Mouse (Mus musculus) liver, embryonic 14.5 days (tissue): ENCODE results near the gene Tmtc1. TPM values are rescaled to one million over a fixed set of nuclear protein-coding genes. Genes with fewer than 3 reads are reported as not detected.

Source experiments
- ATAC-seq: fragments of 200-750 bp; cut with Nextera tagmentation; 2 replicates; pipeline ENCODE4 v1.8.0; 2017; ENCODE audit warnings: moderate number of reproducible peaks, mild to moderate bottlenecking, moderate library complexity; ENCODE audit not compliant: insufficient read depth
- DNase-seq, 3 experiments: peaks; one replicate each; pipeline ENCODE4 v3.0.0-alpha.2; 2012 to 2013; ENCODE audit warnings: low read depth in 3 of 3, low spot score in 3 of 3
- H3K27ac ChIP-seq: fragments of 300-500 bp; sonication (generic); 2 replicates; pipeline ENCODE4 v1.5.1; 2014; ENCODE audit warnings: moderate library complexity, mild to moderate bottlenecking, control low read depth, inconsistent platforms
- H3K27me3 ChIP-seq: fragments of 300-500 bp; sonication (generic); 2 replicates; pipeline ENCODE4 v1.6.1; 2014; ENCODE audit warnings: mild to moderate bottlenecking, low read length, moderate library complexity; ENCODE audit not compliant: control insufficient read depth, insufficient read depth
- H3K36me3 ChIP-seq: fragments of 300-500 bp; sonication (generic); replicated peaks from 2 replicates; pipeline ENCODE4 v1.6.1; 2014; ENCODE audit warnings: low read depth; ENCODE audit not compliant: control insufficient read depth, insufficient read depth
- H3K4me1 ChIP-seq, 2 experiments: fragments of 200-500 bp in 1 of 2; fragments of 300-500 bp in 1 of 2; sonication (generic) in 1 of 2; replicated peaks; 2 replicates each; pipeline ENCODE4 v1.6.1; 2012 to 2014; ENCODE audit warnings: antibody characterized with exemption in 1 of 2, inconsistent platforms in 1 of 2, low read length in 1 of 2; ENCODE audit not compliant: control insufficient read depth in 2 of 2, insufficient read depth in 2 of 2
- H3K4me2 ChIP-seq: fragments of 300-500 bp; sonication (generic); 2 replicates; pipeline ENCODE4 v1.6.1; 2014; ENCODE audit warnings: low read depth, mild to moderate bottlenecking, control low read depth, moderate library complexity
- H3K4me3 ChIP-seq, 2 experiments: fragments of 200-500 bp in 1 of 2; fragments of 300-500 bp in 1 of 2; sonication (generic) in 1 of 2; 2 replicates each; pipeline ENCODE4 v1.5.1; 2012 to 2014; ENCODE audit warnings: low read depth in 2 of 2, low read length in 2 of 2, mild to moderate bottlenecking in 2 of 2, control low read depth in 1 of 2, inconsistent platforms in 1 of 2, moderate library complexity in 1 of 2; ENCODE audit not compliant: insufficient read depth in 1 of 2
- H3K9ac ChIP-seq: fragments of 300-500 bp; sonication (generic); replicated peaks from 2 replicates; pipeline ENCODE4 v1.6.1; 2014; ENCODE audit warnings: mild to moderate bottlenecking, control low read depth, moderate library complexity
- H3K9me3 ChIP-seq: fragments of 300-500 bp; sonication (generic); 2 replicates; pipeline ENCODE4 v1.6.1; 2016; ENCODE audit warnings: low read length, mixed read lengths; ENCODE audit not compliant: control insufficient read depth
- CTCF ChIP-seq: IDR thresholded peaks from 2 replicates; pipeline ENCODE4 v1.5.1; 2016; ENCODE audit warnings: antibody characterized with exemption, low read depth, control low read depth
- EP300 ChIP-seq: IDR thresholded peaks from 2 replicates; pipeline ENCODE4 v1.6.1; 2016; ENCODE audit warnings: antibody characterized with exemption, low read depth
- WGBS: fragments of 180-500 bp; shearing (Covaris S2); extraction: QIAGEN DNeasy Blood & Tissue Kit; methylation state at CpG from one replicate; pipeline ENCODE4 v1.1.7; 2014; ENCODE audit not compliant: insufficient replicate concordance; 5-methylcytosine and 5-hydroxymethylcytosine counted together
- polyA plus RNA-seq, 2 experiments: library from polyadenylated mRNA; depleted of rRNA in 1 of 2; stranded (reverse) in 1 of 2; unstranded in 1 of 2; fragments of >200 nt; fragmentation: Nextera tagmentation in 1 of 2; extraction: Ambion mirVana in 1 of 2; gene quantifications; 2 replicates each; pipeline versions ENCODE4 v1.2.1 to v1.2.3; 2012 to 2014

The Tmtc1 gene
- polyA plus RNA-seq, 2 experiments = 0.04 to 0.09 TPM

GRCm38 (mm10) chr6:148310981-148311380 lies 133.2 kb downstream of the Tmtc1 start:
- WGBS = 28% methylated on average over 2 of the region's 2 CpGs
- Histone ChIP-seq H3K4me2 (no peak overlapping the region), H3K4me1 (no peaks in the 10 kb centered on the region), H3K36me3 (no peaks in the 10 kb centered on the region), H3K9ac (no peak overlapping the region), H3K9me3 (no peaks in the 10 kb centered on the region), H3K27ac (no peak overlapping the region), H3K4me3 (no peak overlapping the region), H3K27me3 (no peaks in the 10 kb centered on the region)
- no peak for DNase-seq
- TF ChIP-seq CTCF (no peak), EP300 (no peak)
- no peak for ATAC-seq

GRCm38 (mm10) chr6:148305821-148306220 lies 138.4 kb downstream of the Tmtc1 start:
- Histone ChIP-seq H3K36me3 (no peaks in the 10 kb centered on the region), H3K9ac (no peak overlapping the region), H3K9me3 (no peaks in the 10 kb centered on the region), H3K4me3 (no peak overlapping the region), H3K4me2 (no peak overlapping the region), H3K4me1 (no peaks in the 10 kb centered on the region), H3K27ac (no peak overlapping the region), H3K27me3 (no peaks in the 10 kb centered on the region)
- WGBS = 65% methylated on average over 5 of the region's 5 CpGs
- DNase-seq = no peak
- ATAC-seq = no peak
- TF ChIP-seq EP300 (no peak), CTCF (no peak)

- no peak overlapping the region for H3K9ac ChIP-seq
- no peak overlapping the region for H3K4me3 ChIP-seq
- no peak overlapping the region for H3K4me2 ChIP-seq
- no peaks in the 10 kb centered on the region for H3K27me3 ChIP-seq
- DNase-seq (no peak), ATAC-seq (no peak)
- no peak overlapping the region for H3K27ac ChIP-seq
- 50% methylated on average over 3 of the region's 3 CpGs for WGBS
- H3K36me3 ChIP-seq = no peaks in the 10 kb centered on the region
- H3K9me3 ChIP-seq = no peaks in the 10 kb centered on the region
- no peak for TF ChIP-seq CTCF
- no peak for TF ChIP-seq EP300
- H3K4me1 ChIP-seq = no peaks in the 10 kb centered on the region
Observed at GRCm38 (mm10) chr6:148305191-148305590, 139.0 kb downstream of the Tmtc1 start.

GRCm38 (mm10) chr6:148302261-148302660 lies 141.9 kb downstream of the Tmtc1 start:
- ATAC-seq (no peak), DNase-seq (no peak)
- WGBS = 65% methylated on average over 2 of the region's 2 CpGs
- Histone ChIP-seq H3K27ac (no peak overlapping the region), H3K27me3 (no peaks in the 10 kb centered on the region), H3K4me3 (no peak overlapping the region), H3K9ac (no peak overlapping the region), H3K9me3 (no peaks in the 10 kb centered on the region), H3K36me3 (no peaks in the 10 kb centered on the region), H3K4me1 (no peaks in the 10 kb centered on the region), H3K4me2 (no peak overlapping the region)
- TF ChIP-seq EP300 (no peak), CTCF (no peak)

GRCm38 (mm10) chr6:148297086-148297485 lies 147.1 kb downstream of the Tmtc1 start:
- DNase-seq (no peak), ATAC-seq (no peak)
- Histone ChIP-seq H3K9ac (no peak overlapping the region), H3K4me1 (0 out of 4 replicates have a peak, but pooled peaks cover 0 to 2% of the 10 kb centered on the region in 2 experiments), H3K36me3 (no peaks in the 10 kb centered on the region), H3K27ac (no peak overlapping the region), H3K9me3 (no peaks in the 10 kb centered on the region), H3K4me3 (no peak overlapping the region), H3K4me2 (no peak overlapping the region), H3K27me3 (no peaks in the 10 kb centered on the region)
- TF ChIP-seq EP300 = no peak
- no peak for TF ChIP-seq CTCF
- WGBS = 49% methylated on average over 4 of the region's 4 CpGs

- H3K4me3 ChIP-seq = no peak overlapping the region
- TF ChIP-seq CTCF (no peak), EP300 (no peak)
- ATAC-seq = no peak
- H3K36me3 ChIP-seq = no peaks in the 10 kb centered on the region
- H3K4me1 ChIP-seq = 0 out of 4 replicates have a peak, but pooled peaks cover 0 to 2% of the 10 kb centered on the region in 2 experiments
- H3K27me3 ChIP-seq = no peaks in the 10 kb centered on the region
- DNase-seq = no peak
- H3K9me3 ChIP-seq = no peaks in the 10 kb centered on the region
- no peak overlapping the region for H3K4me2 ChIP-seq
- H3K9ac ChIP-seq = no peak overlapping the region
- no peak overlapping the region for H3K27ac ChIP-seq
Observed at GRCm38 (mm10) chr6:148296418-148296817, 147.8 kb downstream of the Tmtc1 start.
